Comparison of ENCODE assay signal across 11 mouse cellular contexts in the genomic region with DNA sequence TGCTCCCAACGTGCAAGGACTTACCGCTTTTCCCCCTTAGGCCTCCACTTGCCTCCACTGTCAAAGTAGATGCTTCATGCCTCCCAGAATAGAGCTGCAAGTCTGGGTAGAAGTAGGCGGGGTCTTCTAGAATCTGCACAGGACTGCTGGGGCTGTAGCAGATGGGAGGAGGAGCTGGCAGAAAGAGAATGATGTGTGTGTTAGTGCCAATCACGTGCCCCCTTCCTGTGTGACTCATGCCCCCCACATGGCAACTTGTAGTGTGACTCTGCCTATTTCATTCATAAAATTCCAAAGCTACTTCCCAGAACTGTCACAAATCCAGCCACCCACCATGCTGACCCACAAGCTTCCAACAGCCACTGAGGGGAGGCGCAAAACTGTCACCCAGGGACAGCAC. TPM values are rescaled to one million over a fixed set of nuclear protein-coding genes. Genes with fewer than 3 reads are reported as not detected.
DNase-seq lines count a peak whose midpoint lies in the region; ATAC-seq and TF ChIP-seq lines count a peak whose summit lies in the region.
"Had no signal": no experiment of that assay in that cellular context is flagged by ENCODE, and none has a peak within 500 bp of the region (broad histone marks: within the 10 kb centered on the region; RNA-seq: fewer than 3 reads in every experiment).

No protein-coding gene starts in this region.

- ATAC-seq in heart, embryonic 12.5 days (ENCODE audit: insufficient number of reproducible peaks, low FRiP score), result peak; percentile 64; the same call in 1 of the 2 replicates
- no peak for ATAC-seq in CD4-positive, CD25-positive, alpha-beta regulatory T cell, adult 4 months

- H3K9me3 ChIP-seq in heart, embryonic 12.5 days (replicated peaks), result no peaks in the 10 kb centered on the region
- H3K9me3 ChIP-seq: lung, embryonic 15.5 days; neural tube, embryonic 13.5 days had no signal

- H3K27ac ChIP-seq in heart, embryonic 12.5 days (ENCODE audit: poor library complexity, severe bottlenecking), result peak overlapping the region; percentile 63
- no peak overlapping the region for H3K27ac ChIP-seq in heart, adult 2 months
- H3K27ac ChIP-seq: lung, embryonic 15.5 days; neural tube, embryonic 13.5 days had no signal

- peaks cover 3% of the 10 kb centered on the region for H3K79me2 ChIP-seq in heart, adult 2 months (replicated peaks; ENCODE audit: control insufficient read depth, insufficient read depth, low read length)

- intact Hi-C loops in heart, adult 2 months (cut with DNase I), result no loop called here

- no peak for TF ChIP-seq CTCF in heart, adult 2 months (IDR thresholded peaks at IDR 0.05)
- TF ChIP-seq CTCF in brain, embryonic 14.5 days (IDR thresholded peaks at IDR 0.05; ENCODE audit: borderline replicate concordance, extremely low read depth, insufficient read depth, insufficient read length), result no peak

- H3K36me3 ChIP-seq in heart, embryonic 12.5 days, result peaks cover 44% of the 10 kb centered on the region
- H3K36me3 ChIP-seq in heart, adult 2 months (ENCODE audit: control insufficient read depth, insufficient read depth, low read length), result no peaks in the 10 kb centered on the region

- DNase-seq in heart, adult 2 months, result no peak
- DNase-seq in 3134 (ENCODE audit: extremely low read depth, insufficient read length, low spot score) (peak; percentile 50), adipocyte (ENCODE audit: low spot score) (no peak)
- peak; percentile 64 for DNase-seq in brain, embryonic 14.5 days (ENCODE audit: low read depth)
- peak; percentile 45 to 50 for DNase-seq in layer of hippocampus, postnatal 36 days
- no peak for DNase-seq in retina, embryonic 14.5 days (ENCODE audit: low spot score)
- DNase-seq: kidney, adult 9 months had no signal

- no peak for TF ChIP-seq POLR2A in heart, adult 2 months (IDR thresholded peaks at IDR 0.05; ENCODE audit: insufficient read depth, low read depth, low read length)
- TF ChIP-seq POLR2A in brain, embryonic 14.5 days (IDR thresholded peaks at IDR 0.05; ENCODE audit: borderline replicate concordance, extremely low read depth, insufficient read depth, insufficient read length, poor library complexity, severe bottlenecking), result no peak

- H3K4me1 ChIP-seq in heart, embryonic 12.5 days (replicated peaks), result peaks cover 53% of the 10 kb centered on the region
- peaks cover 6% of the 10 kb centered on the region for H3K4me1 ChIP-seq in heart, adult 2 months (ENCODE audit: control insufficient read depth, insufficient read depth, low read length)
- H3K4me1 ChIP-seq: lung, embryonic 15.5 days had no signal

- TF ChIP-seq EP300 in heart, adult 2 months (IDR thresholded peaks at IDR 0.05; ENCODE audit: insufficient read depth, low read depth, low read length), result no peak

- no peaks in the 10 kb centered on the region for H3K27me3 ChIP-seq in heart, embryonic 12.5 days (replicated peaks)
- no peaks in the 10 kb centered on the region for H3K27me3 ChIP-seq in heart, adult 2 months (ENCODE audit: control insufficient read depth, insufficient read depth, low read length)
- H3K27me3 ChIP-seq: lung, embryonic 15.5 days; neural tube, embryonic 13.5 days had no signal

- WGBS in heart, embryonic 12.5 days, result 45% methylated on average over 5 of the region's 5 CpGs
- WGBS in heart, adult 2 months, result 69% methylated on average over 5 of the region's 5 CpGs

- H3K9ac ChIP-seq in heart, embryonic 12.5 days, result no peak overlapping the region
- H3K9ac ChIP-seq in heart, adult 2 months (ENCODE audit: low read depth, low read length), result no peak overlapping the region
- H3K9ac ChIP-seq: lung, embryonic 15.5 days; neural tube, embryonic 13.5 days had no signal

- H3K4me3 ChIP-seq in heart, embryonic 12.5 days, result no peak overlapping the region
- H3K4me3 ChIP-seq in heart, adult 2 months, result no peak overlapping the region
- H3K4me3 ChIP-seq: lung, embryonic 15.5 days; neural tube, embryonic 13.5 days had no signal

- H3K4me2 ChIP-seq in heart, embryonic 12.5 days, result no peak overlapping the region
- H3K4me2 ChIP-seq: lung, embryonic 15.5 days; neural tube, embryonic 13.5 days had no signal

RNA-seq across cellular contexts. Expression of a gene that starts 48.4 kb away (rescaled TPM):
- 20.5 and 20.6 TPM in 2 replicates for polyA plus RNA-seq in heart, embryonic 12.5 days (2016; fragmentation: Nextera tagmentation; extraction: Ambion mirVana)
- total RNA-seq in heart, adult 2 months (2021), result 10 to 100 TPM; 58.3 to 59.5 TPM
- polyA plus RNA-seq in heart, adult 2 months (2012; rRNA removed), result 27.4 and 41.1 TPM in 2 replicates
- polyA plus RNA-seq in brain, embryonic 14.5 days (2012; rRNA removed), result 17.5 and 23.6 TPM in 2 replicates
- total RNA-seq in layer of hippocampus, postnatal 36 days (2021), result 10 to 100 TPM; 14.3 to 16.1 TPM
- under 1 TPM in 1 of 2 experiments, not detected in 1; 0.06 TPM for polyA plus RNA-seq in CD4-positive, CD25-positive, alpha-beta regulatory T cell, adult 4 months (2017; shearing (Covaris generic))

Comparison
In these comparisons a context has a peak if more than half of its experiments do, and no peak if none do; other contexts are left out.
1. DNase-seq: peak in 3134 (single experiment), brain, embryonic 14.5 days (single experiment) and layer of hippocampus, postnatal 36 days (2 of 2); none in heart, adult 2 months (0 of 2), retina, embryonic 14.5 days (single experiment) and adipocyte (single experiment).
2. RNA of a gene that starts 48.4 kb away (polyA plus RNA-seq): 27.4 to 41.1 TPM in heart, adult 2 months, 17.5 to 23.6 TPM in brain, embryonic 14.5 days and 20.5 to 20.6 TPM in heart, embryonic 12.5 days; 0.06 TPM in CD4-positive, CD25-positive, alpha-beta regulatory T cell, adult 4 months; every median in the first group is over 10 times any median in the second.